Mouse (Mus musculus) forebrain, embryonic 12.5 days (tissue): Measurements from ENCODE around the gene Olfr597. TPM values are rescaled to one million over a fixed set of nuclear protein-coding genes. Genes with fewer than 3 reads are reported as not detected.
"Not testable (repeated sequence)": the region's sequence is repeated elsewhere in the genome, so short reads cannot be mapped to it uniquely, and the experiment has no call there.

Experiments used
- ATAC-seq: fragments of 200-750 bp; cut with Nextera tagmentation; 2 replicates; pipeline ENCODE4 v1.8.0; 2017; ENCODE audit warnings: moderate TSS enrichment; ENCODE audit not compliant: low FRiP score
- H3K27ac ChIP-seq: fragments of 300-500 bp; sonication (generic); 2 replicates; pipeline ENCODE4 v1.5.1; 2016; ENCODE audit warnings: mild to moderate bottlenecking
- H3K27me3 ChIP-seq: fragments of 300-500 bp; sonication (generic); 2 replicates; pipeline ENCODE4 v1.6.1; 2016; ENCODE audit warnings: mild to moderate bottlenecking
- H3K36me3 ChIP-seq: fragments of 300-500 bp; sonication (generic); replicated peaks from 2 replicates; pipeline ENCODE4 v1.6.1; 2016; ENCODE audit warnings: mild to moderate bottlenecking
- H3K4me1 ChIP-seq: fragments of 300-500 bp; sonication (generic); 2 replicates; pipeline ENCODE4 v1.6.1; 2016
- H3K4me2 ChIP-seq: fragments of 300-500 bp; sonication (generic); 2 replicates; pipeline ENCODE4 v1.6.1; 2016; ENCODE audit warnings: mild to moderate bottlenecking, moderate library complexity
- H3K4me3 ChIP-seq: fragments of 300-500 bp; sonication (generic); replicated peaks from 2 replicates; pipeline ENCODE4 v1.5.1; 2016; ENCODE audit warnings: mild to moderate bottlenecking
- H3K9ac ChIP-seq: fragments of 300-500 bp; sonication (generic); 2 replicates; pipeline ENCODE4 v1.6.1; 2016; ENCODE audit warnings: mild to moderate bottlenecking
- H3K9me3 ChIP-seq: fragments of 300-500 bp; sonication (generic); 2 replicates; pipeline ENCODE4 v1.6.1; 2016
- WGBS: fragments of 180-500 bp; shearing (Covaris S2); methylation state at CpG from one replicate; pipeline ENCODE4 v1.1.7; 2016; 5-methylcytosine and 5-hydroxymethylcytosine counted together
- microRNA-seq: library from miRNA; unstranded; fragments of <30 nt; microRNA quantifications from one replicate; pipeline ENCODE4, GENCODE M21; 2017
- polyA plus RNA-seq: library from polyadenylated mRNA; unstranded; fragments of >200 nt; fragmentation: Nextera tagmentation; extraction: Ambion mirVana; gene quantifications from 2 replicates; pipeline ENCODE4 v1.2.1, GENCODE M21; 2016

Gene Olfr597
- 0.20 TPM in 1 of 2 replicates, not detected in the other for polyA plus RNA-seq

DNA sequence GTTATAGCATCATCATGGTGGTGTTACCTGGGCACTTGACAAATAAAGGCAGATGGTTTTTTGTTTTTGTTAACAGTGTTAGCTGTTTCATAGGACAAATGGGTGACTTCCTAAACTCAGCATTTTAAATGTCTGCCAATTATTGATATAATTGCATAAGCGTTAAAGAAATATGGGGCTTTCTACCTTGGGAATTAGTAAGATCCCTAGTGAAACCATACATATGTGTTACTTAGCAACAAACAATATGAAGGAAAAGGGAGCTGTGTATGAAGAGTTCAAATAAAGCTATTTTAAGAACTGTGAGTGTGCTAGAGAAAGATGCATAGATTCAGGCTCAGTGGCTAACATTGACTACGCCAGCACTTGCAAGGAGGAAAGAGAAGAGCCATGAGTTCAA is at the start of gene Olfr597:
TSS of gene Olfr597 (plus strand) at position 301 of the 400 bp plus-strand sequence.
- not testable (repeated sequence) for H3K27me3 ChIP-seq, H3K9ac ChIP-seq, H3K4me2 ChIP-seq, H3K36me3 ChIP-seq, H3K4me1 ChIP-seq, H3K27ac ChIP-seq, H3K9me3 ChIP-seq, H3K4me3 ChIP-seq, ATAC-seq
- 83% methylated on average over 2 of the region's 2 CpGs for WGBS

- H3K36me3 ChIP-seq, ATAC-seq, H3K4me1 ChIP-seq, H3K4me2 ChIP-seq, H3K9ac ChIP-seq, H3K27me3 ChIP-seq, H3K4me3 ChIP-seq, H3K9me3 ChIP-seq, H3K27ac ChIP-seq: not testable (repeated sequence)
- 88% methylated on average over 2 of the region's 2 CpGs for WGBS
These were observed 10.8 kb upstream of the Olfr597 start, which contains the start of gene Olfr596 for GRCm38 (mm10) chr7:103305348-103305747. Gene Olfr596 (plus strand): TSS chr7:103305648.

GRCm38 (mm10) chr7:103323268-103323667 is 7.2 kb downstream of the Olfr597 start, which contains the start of gene Olfr598:
Gene Olfr598 (plus strand): TSS chr7:103323568.
- H3K27ac ChIP-seq, result no peak within 1 kb of the TSS
- H3K4me2 ChIP-seq, result no peak within 1 kb of the TSS
- ATAC-seq, result no peak
- no peaks in the 10 kb centered on the region for H3K4me1 ChIP-seq
- no peaks in the 10 kb centered on the region for H3K27me3 ChIP-seq
- H3K9ac ChIP-seq, result no peak within 1 kb of the TSS
- H3K9me3 ChIP-seq, result no peaks in the 10 kb centered on the region
- no peak within 1 kb of the TSS for H3K4me3 ChIP-seq
- no peaks in the 10 kb centered on the region for H3K36me3 ChIP-seq

GRCm38 (mm10) chr7:103335617-103336016 is 19.5 kb downstream of the Olfr597 start, which contains the start of gene Olfr599:
Gene Olfr599 (plus strand): TSS chr7:103335917.
- no peak within 1 kb of the TSS for H3K27ac ChIP-seq
- WGBS, result 84% methylated on average over 1 of the region's 1 CpGs
- H3K9me3 ChIP-seq, result no peaks in the 10 kb centered on the region
- H3K9ac ChIP-seq, result no peak within 1 kb of the TSS
- no peak within 1 kb of the TSS for H3K4me3 ChIP-seq
- H3K4me2 ChIP-seq, result no peak within 1 kb of the TSS
- H3K4me1 ChIP-seq, result no peaks in the 10 kb centered on the region
- no peak for ATAC-seq
- H3K36me3 ChIP-seq, result no peaks in the 10 kb centered on the region
- H3K27me3 ChIP-seq, result no peaks in the 10 kb centered on the region

DNA sequence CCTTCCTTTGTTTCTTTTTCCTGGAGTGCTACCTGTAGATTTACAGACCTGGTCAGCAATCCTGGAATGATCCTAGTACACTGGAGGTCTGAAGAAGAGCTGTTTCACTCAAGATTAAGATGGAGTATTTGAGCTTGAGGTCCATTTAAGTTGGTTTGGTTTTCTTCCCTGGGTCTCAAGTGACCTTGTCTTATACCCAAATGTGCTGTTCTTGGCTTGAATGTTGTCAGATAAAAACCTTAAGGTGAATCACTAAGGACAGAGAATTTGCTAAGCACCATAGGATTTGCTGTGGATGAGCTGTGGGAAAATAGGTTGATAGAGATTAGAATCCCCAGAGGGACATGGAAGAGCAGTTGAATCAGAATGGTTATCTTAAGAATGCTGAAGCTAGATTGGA is 33.5 kb downstream of the Olfr597 start, which contains the start of gene Olfr600:
TSS of gene Olfr600 (minus strand) at position 101 of the 400 bp plus-strand sequence.
- Histone ChIP-seq H3K27me3 (no peaks in the 10 kb centered on the region), H3K9ac (no peak within 1 kb of the TSS), H3K36me3 (no peaks in the 10 kb centered on the region), H3K27ac (no peak within 1 kb of the TSS), H3K4me2 (no peak within 1 kb of the TSS), H3K4me3 (no peak within 1 kb of the TSS), H3K4me1 (no peaks in the 10 kb centered on the region), H3K9me3 (no peaks in the 10 kb centered on the region)
- no peak for ATAC-seq

GRCm38 (mm10) chr7:103362555-103362954 is 46.4 kb downstream of the Olfr597 start, which contains the start of gene Olfr601:
Gene Olfr601 (minus strand): TSS chr7:103362655.
- no peaks in the 10 kb centered on the region for H3K4me1 ChIP-seq
- H3K27ac ChIP-seq, result no peak within 1 kb of the TSS
- no peaks in the 10 kb centered on the region for H3K36me3 ChIP-seq
- H3K9ac ChIP-seq, result no peak within 1 kb of the TSS
- H3K27me3 ChIP-seq, result no peaks in the 10 kb centered on the region
- ATAC-seq, result no peak
- H3K4me3 ChIP-seq, result no peak within 1 kb of the TSS
- 90% methylated on average over 1 of the region's 1 CpGs for WGBS
- no peak within 1 kb of the TSS for H3K4me2 ChIP-seq
- H3K9me3 ChIP-seq, result no peaks in the 10 kb centered on the region

Small RNA genes within 50 kb of the gene (microRNA-seq; reads per million reads assigned to microRNA genes)
- not detected for gene Gm23550

Other genes starting within 250 kb of the Olfr597 start
- not detected in 2 replicates for gene Olfr584, start 234.4 kb upstream of the Olfr597 start, polyA plus RNA-seq
- gene Olfr585, start 218.6 kb upstream of the Olfr597 start, polyA plus RNA-seq, result not detected in 2 replicates
- gene Olfr586, start 190.7 kb upstream of the Olfr597 start, polyA plus RNA-seq, result not detected in 2 replicates
- gene Olfr588-ps1, start 175.4 kb upstream of the Olfr597 start, polyA plus RNA-seq, result not detected in 2 replicates
- not detected in 2 replicates for gene Olfr589, start 160.0 kb upstream of the Olfr597 start, polyA plus RNA-seq
- gene Olfr591, start 138.0 kb upstream of the Olfr597 start, polyA plus RNA-seq, result not detected in 2 replicates
- not detected in 2 replicates for gene Olfr592, start 131.5 kb upstream of the Olfr597 start, polyA plus RNA-seq
- not detected in 2 replicates for gene Olfr593, start 104.5 kb upstream of the Olfr597 start, polyA plus RNA-seq
- not detected in 2 replicates for gene Olfr594, start 99.3 kb upstream of the Olfr597 start, polyA plus RNA-seq
- not detected in 2 replicates for gene Usp17ld, start 63.8 kb upstream of the Olfr597 start, polyA plus RNA-seq
- gene Olfr596, start 10.7 kb upstream of the Olfr597 start, polyA plus RNA-seq, result not detected in 2 replicates
- gene Olfr598, start 7.3 kb downstream of the Olfr597 start, polyA plus RNA-seq, result not detected in 2 replicates
- gene Olfr599, start 19.6 kb downstream of the Olfr597 start, polyA plus RNA-seq, result not detected in 2 replicates
- not detected in 2 replicates for gene Olfr600, start 33.4 kb downstream of the Olfr597 start, polyA plus RNA-seq
- not detected in 2 replicates for gene Olfr601, start 46.3 kb downstream of the Olfr597 start, polyA plus RNA-seq
- gene Olfr603, start 69.9 kb downstream of the Olfr597 start, polyA plus RNA-seq, result not detected in 2 replicates
- gene Usp17lc, start 98.8 kb downstream of the Olfr597 start, polyA plus RNA-seq, result not detected in 2 replicates
- gene Olfr605, start 129.1 kb downstream of the Olfr597 start, polyA plus RNA-seq, result not detected in 2 replicates
- not detected in 2 replicates for gene Olfr606, start 132.7 kb downstream of the Olfr597 start, polyA plus RNA-seq
- not detected in 2 replicates for gene Olfr607, start 147.8 kb downstream of the Olfr597 start, polyA plus RNA-seq
- gene Olfr608, start 153.6 kb downstream of the Olfr597 start, polyA plus RNA-seq, result not detected in 2 replicates
- not detected in 2 replicates for gene Olfr609, start 181.7 kb downstream of the Olfr597 start, polyA plus RNA-seq
- gene Olfr610, start 195.8 kb downstream of the Olfr597 start, polyA plus RNA-seq, result not detected in 2 replicates
- gene Olfr611, start 204.5 kb downstream of the Olfr597 start, polyA plus RNA-seq, result not detected in 2 replicates
- not detected in 2 replicates for gene Olfr612, start 226.4 kb downstream of the Olfr597 start, polyA plus RNA-seq
- not detected in 2 replicates for gene Olfr613, start 231.8 kb downstream of the Olfr597 start, polyA plus RNA-seq
- gene Olfr615, start 239.8 kb downstream of the Olfr597 start, polyA plus RNA-seq, result not detected in 2 replicates